Mouse (Mus musculus) olfactory bulb, adult 2 months (tissue): ENCODE data around the gene Spats2. TPM values are rescaled to one million over a fixed set of nuclear protein-coding genes. Genes with fewer than 3 reads are reported as not detected.
A peak's percentile ranks its signal among the peaks of the same experiment; 100 is the strongest.
"Not testable (repeated sequence)": the region's sequence is repeated elsewhere in the genome, so short reads cannot be mapped to it uniquely, and the experiment has no call there.

ENCODE experiments used
- H3K27ac ChIP-seq: fragments of 200-500 bp; 2 replicates; pipeline ENCODE4 v1.5.1; 2012; ENCODE audit warnings: low read depth, low read length; ENCODE audit not compliant: insufficient read depth
- H3K4me1 ChIP-seq: fragments of 200-500 bp; 2 replicates; pipeline ENCODE4 v1.6.1; 2012; ENCODE audit warnings: low read length; ENCODE audit not compliant: control insufficient read depth, insufficient read depth
- H3K4me3 ChIP-seq: fragments of 200-500 bp; 2 replicates; pipeline ENCODE4 v1.5.1; 2012; ENCODE audit warnings: mild to moderate bottlenecking, low read depth, low read length, moderate library complexity; ENCODE audit not compliant: insufficient read depth
- CTCF ChIP-seq: fragments of 200-500 bp; IDR thresholded peaks from 2 replicates; pipeline ENCODE4 v1.5.1; 2012; ENCODE audit warnings: low read depth, mild to moderate bottlenecking, low read length, moderate library complexity; ENCODE audit not compliant: insufficient read depth
- POLR2A ChIP-seq: fragments of 200-500 bp; IDR thresholded peaks from 2 replicates; pipeline ENCODE4 v1.6.1; 2012; ENCODE audit warnings: mild to moderate bottlenecking, low read depth, low read length, moderate library complexity; ENCODE audit not compliant: insufficient read depth
- WGBS: fragments of 180-500 bp; shearing (Covaris S2); methylation state at CpG from one replicate; pipeline ENCODE4 v1.1.7; 2018; 5-methylcytosine and 5-hydroxymethylcytosine counted together
- polyA plus RNA-seq: library from polyadenylated mRNA; stranded (reverse); fragments of >200 nt; gene quantifications from 2 replicates; pipeline ENCODE4 v1.2.4, GENCODE M21; 2012; ENCODE audit warnings: low replicate concordance; ENCODE audit not compliant: missing spikeins, insufficient read depth, insufficient read length

Gene Spats2
- polyA plus RNA-seq, 1 experiment: not detected

DNA sequence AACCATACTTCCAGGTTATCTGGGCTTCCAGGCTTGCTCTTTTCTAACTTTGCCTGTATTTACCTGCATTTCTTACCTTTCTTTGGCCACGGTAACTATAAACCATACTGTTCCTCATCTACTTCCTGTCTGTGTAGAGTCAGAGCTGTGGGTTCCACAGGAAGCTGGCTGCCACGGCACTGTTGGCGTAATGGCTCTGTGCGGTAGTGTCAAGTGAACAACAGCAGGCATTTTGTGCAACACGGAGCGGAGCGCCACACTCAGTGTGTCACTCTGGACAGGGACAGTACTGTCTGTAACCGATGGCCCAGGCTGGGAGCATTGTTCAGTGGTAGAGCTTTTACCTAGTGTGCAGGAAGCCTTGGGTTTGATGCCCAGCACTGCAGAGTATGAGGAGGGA is 27.8 kb downstream of the Spats2 start:
- Histone ChIP-seq H3K4me1 (peaks cover 8% of the 10 kb centered on the region), H3K4me3 (no peak overlapping the region), H3K27ac (no peak overlapping the region)
- TF ChIP-seq POLR2A (no peak), CTCF (no peak)
- 94% methylated on average over 8 of the region's 8 CpGs for WGBS

DNA sequence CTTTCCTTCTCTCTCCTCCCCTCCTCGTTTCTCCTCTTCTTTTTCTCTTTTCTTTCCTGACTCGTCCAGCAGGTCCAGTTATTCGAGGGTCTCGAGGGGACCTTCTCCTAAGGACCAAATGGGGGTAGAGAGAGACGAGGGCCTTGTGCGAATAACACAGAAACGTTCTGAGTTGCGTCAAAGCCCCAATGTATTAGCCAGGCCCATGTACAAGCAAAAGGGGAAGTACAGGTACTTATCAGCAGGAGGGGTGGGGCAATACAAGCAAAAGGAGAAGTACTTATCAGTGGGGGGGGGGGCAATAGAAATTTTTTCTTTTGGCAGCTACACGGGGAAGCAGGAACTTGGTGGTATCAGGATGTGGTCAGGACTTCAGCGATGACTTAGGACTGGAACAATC is 28.8 kb downstream of the Spats2 start:
- H3K4me3 ChIP-seq, H3K27ac ChIP-seq, H3K4me1 ChIP-seq: not testable (repeated sequence)
- 92% methylated on average over 10 of the region's 10 CpGs for WGBS

DNA sequence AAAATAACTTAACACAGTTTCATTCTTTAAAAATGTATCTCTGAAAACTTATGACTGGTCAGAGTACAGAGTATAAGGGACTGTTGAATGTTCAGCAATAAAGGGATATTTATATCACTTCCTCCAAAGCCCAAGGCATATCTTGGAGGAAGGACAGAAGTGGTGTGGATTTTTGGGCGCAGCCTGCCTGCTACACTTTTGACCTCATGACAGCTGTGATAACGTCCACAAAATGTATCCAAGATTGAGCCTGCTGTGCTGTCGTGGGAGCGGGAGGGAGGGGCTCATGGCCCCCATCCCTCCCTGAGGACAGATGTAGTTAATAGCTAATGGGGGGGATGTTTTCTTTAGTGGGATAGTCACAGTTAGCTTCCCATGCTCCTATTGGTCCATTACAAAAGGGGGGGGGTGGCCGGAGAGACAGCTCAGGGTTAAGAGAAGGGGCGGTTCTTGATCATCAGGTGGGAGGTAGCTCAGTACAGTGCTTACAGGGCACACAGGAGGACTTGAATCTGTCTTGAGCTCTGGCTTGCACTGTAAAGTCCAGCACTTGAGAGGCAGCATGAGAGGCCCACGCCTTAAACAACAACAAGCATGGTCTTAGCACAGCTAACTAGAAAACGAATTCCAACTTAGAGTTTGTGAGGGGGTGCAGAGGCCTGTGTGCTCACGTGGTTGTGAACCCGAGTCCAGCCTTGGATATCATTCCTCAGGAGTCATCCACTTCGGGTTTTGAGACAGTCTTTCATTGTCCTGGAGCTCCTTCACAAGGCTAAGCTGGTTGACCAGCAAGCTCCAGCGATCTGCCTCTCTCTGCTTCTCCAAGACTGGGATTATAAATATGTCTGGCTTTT is 38.0 kb downstream of the Spats2 start:
- 80% methylated on average over 12 of the region's 12 CpGs for WGBS
- no peak overlapping the region for H3K27ac ChIP-seq
- H3K4me3 ChIP-seq: no peak overlapping the region
- H3K4me1 ChIP-seq: no peaks in the 10 kb centered on the region
- TF ChIP-seq CTCF (no peak), POLR2A (no peak)

DNA sequence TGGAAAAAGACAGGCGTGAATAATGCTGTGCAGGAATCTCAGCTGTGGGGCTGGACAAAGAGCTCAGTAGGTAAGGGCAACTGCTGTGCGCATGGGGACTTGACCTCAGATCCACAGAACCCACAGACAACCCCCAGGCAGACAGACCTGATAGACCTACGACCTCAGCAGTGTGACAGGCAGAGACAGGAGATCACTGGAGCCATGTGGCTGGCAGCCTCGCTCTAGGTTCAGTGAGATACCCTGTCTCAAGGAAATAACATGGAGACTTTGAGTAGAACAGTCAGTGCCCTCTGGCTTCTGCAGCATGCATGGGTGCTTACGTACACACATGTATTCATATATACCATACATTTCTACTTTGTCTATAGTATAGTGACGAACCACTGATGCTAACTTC is 46.4 kb downstream of the Spats2 start:
- WGBS: 95% methylated on average over 6 of the region's 6 CpGs
- no peak for TF ChIP-seq POLR2A
- H3K4me3 ChIP-seq: no peak overlapping the region
- H3K27ac ChIP-seq: no peak overlapping the region
- H3K4me1 ChIP-seq: no peaks in the 10 kb centered on the region; the same call in 1 of the 2 replicates

DNA sequence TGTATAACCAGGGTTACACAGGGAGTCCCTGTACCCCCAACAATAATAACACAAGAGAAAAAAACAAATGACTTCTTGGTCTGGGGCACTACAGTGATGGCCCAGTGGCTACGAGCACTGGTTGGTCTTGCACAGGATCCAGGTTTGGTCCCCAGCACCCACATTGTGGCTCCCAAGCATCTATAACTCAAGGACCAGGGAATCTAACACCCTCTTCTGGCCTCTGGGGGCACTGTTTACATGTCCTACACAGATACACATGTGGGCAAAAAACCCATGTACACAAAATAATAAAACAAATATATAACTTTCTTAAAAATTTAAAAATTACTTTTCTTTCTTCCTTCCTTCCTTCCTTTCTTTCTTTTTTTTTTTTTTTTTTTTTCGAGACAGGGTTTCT is 53.9 kb downstream of the Spats2 start:
- WGBS: 97% methylated on average over 1 of the region's 2 CpGs
- no peak overlapping the region for H3K4me3 ChIP-seq
- no peak for TF ChIP-seq POLR2A
- TF ChIP-seq CTCF: no peak
- no peak overlapping the region for H3K27ac ChIP-seq
- peaks cover 2% of the 10 kb centered on the region; the same call in 1 of the 2 replicates for H3K4me1 ChIP-seq

DNA sequence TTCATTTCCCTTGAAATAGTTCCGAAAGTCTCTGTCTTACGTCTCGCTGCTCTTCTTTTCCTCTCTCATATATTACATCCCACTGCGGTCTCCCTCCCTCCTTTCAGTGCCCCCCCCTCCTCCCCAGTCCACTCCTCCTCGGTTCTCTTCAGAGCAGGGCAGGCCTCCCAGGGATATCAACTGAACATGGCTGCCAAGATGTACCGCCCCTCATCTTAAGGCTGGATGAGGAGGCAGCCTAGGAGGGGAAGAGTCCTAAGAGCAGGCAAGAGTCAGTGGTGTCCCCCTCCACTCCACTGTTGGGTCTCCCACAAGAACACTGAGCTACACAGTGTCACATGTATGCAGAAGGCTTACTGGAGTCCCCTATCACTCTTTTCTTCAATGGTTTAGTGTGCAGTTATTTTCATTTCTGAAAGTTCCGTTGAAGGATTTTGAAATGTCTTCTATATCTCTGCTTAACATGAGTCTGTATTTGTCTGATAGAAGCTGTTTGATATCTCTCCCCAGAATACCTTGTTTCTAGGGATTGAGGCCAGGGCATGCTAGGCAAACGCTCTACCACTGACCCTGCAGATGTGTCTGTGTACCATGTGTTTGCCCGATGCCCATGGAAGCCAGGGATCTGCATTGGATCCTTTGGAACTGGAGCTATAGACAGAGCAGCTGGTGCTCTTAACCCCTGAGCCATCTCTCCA is 58.6 kb downstream of the Spats2 start:
- Histone ChIP-seq H3K4me3 (no peak overlapping the region), H3K27ac (no peak overlapping the region), H3K4me1 (peaks cover 7% of the 10 kb centered on the region)
- no peak for TF ChIP-seq POLR2A
- WGBS: 71% methylated on average over 9 of the region's 9 CpGs

DNA sequence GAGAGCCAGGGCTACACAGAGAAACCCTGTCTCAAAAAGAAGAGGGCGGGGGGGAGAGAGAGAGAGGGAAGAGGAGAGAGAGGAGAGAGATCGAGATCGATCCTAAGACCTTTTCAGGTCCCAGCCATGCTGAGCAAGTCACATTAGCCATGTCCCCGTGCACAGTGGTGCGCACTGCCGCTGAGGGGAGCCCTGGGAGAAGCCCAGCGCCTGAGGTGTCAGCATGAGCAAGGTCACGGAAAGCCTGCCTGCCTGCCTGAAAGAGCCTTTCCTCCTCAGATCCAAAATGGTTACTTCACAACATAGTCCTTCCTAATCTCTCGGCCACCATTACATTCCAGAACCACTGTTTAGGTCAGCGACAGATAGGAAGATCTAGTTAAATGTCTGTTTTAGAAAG is 68.6 kb downstream of the Spats2 start:
- TF ChIP-seq POLR2A (no peak), CTCF (no peak)
- no peak overlapping the region for H3K4me3 ChIP-seq
- peak overlapping the region; percentile 95 for H3K27ac ChIP-seq
- 33% methylated on average over 10 of the region's 10 CpGs for WGBS
- H3K4me1 ChIP-seq: peaks cover 24% of the 10 kb centered on the region

DNA sequence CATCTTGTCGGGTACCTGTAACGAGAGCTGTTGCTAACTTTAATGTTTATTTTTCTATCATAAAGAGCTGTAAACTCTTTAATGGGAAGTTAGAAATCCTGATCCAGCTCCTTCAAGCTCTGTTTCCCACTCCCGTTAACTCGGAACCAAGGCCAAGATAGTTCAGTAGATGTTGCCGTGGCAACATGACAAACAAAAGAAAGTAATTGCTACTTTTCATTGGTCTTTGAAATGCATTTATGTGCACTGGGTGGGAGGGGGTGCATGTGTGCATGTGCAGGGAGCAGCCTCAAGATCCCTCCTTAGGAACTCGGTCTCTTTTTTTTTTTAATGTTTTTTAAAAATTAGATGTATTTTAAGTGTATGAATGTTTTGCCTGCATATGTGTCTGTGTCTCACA is 69.3 kb downstream of the Spats2 start:
- 15% methylated on average over 6 of the region's 6 CpGs for WGBS
- H3K4me1 ChIP-seq: peaks cover 27% of the 10 kb centered on the region
- TF ChIP-seq POLR2A (no peak), CTCF (no peak)
- no peak overlapping the region for H3K4me3 ChIP-seq
- H3K27ac ChIP-seq: peak overlapping the region; percentile 95

DNA sequence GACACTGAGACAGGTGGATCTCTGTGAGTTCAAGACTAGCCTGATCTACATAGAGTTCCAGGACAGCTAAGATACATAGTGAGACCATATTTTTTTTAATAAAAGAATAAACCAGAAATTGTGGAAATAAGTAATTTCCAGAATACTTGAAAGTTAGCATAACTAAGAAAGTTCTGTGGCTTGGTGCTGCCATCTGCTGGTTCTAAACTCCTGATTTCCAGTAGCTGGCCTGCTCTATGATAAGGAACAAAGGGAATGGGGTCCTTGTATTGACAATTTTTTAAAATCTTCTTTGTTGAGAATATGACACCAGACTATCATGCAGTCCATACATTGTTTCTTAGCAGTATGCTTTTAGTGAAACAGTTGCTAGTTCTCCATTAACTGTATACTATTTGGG is 73.0 kb downstream of the Spats2 start:
- H3K4me1 ChIP-seq: peaks cover 19% of the 10 kb centered on the region
- no peak for TF ChIP-seq POLR2A
- TF ChIP-seq CTCF: no peak
- no peak overlapping the region for H3K4me3 ChIP-seq
- no peak overlapping the region for H3K27ac ChIP-seq
